Comparison of ENCODE assay signal across 8 mouse cellular contexts in genomic region chr5:122652506-122652905, GRCm38 (mm10). TPM values are rescaled to one million over a fixed set of nuclear protein-coding genes. Genes with fewer than 3 reads are reported as not detected.
A peak's percentile ranks its signal among the peaks of the same experiment; 100 is the strongest.
DNase-seq lines count a peak whose midpoint lies in the region; ATAC-seq lines count a peak whose summit lies in the region.

No protein-coding gene starts in this region.

- no peaks in the 10 kb centered on the region for H3K9me3 ChIP-seq in heart, embryonic 11.5 days (replicated peaks; ENCODE audit: control insufficient read depth, low read length)
- no peaks in the 10 kb centered on the region for H3K9me3 ChIP-seq in heart, embryonic 16.5 days (replicated peaks; ENCODE audit: control insufficient read depth, low read length)
- H3K9me3 ChIP-seq in midbrain, embryonic 12.5 days = no peaks in the 10 kb centered on the region

- H3K27ac ChIP-seq in heart, embryonic 11.5 days (ENCODE audit: low read depth, low read length) = peak overlapping the region; percentile 85
- peak overlapping the region; percentile 54; the same call in 1 of the 2 replicates for H3K27ac ChIP-seq in heart, embryonic 16.5 days (ENCODE audit: low read length)
- peak overlapping the region; percentile 82 for H3K27ac ChIP-seq in midbrain, embryonic 12.5 days (replicated peaks)

- no peak for DNase-seq in heart, adult 11 months
- DNase-seq in MEL-GATA-1-ER (ENCODE audit: extremely low read depth, low read depth) = peak; percentile 94
- no peak for DNase-seq in ovary, postnatal 10 days (ENCODE audit: low spot score)
- DNase-seq in right cerebral cortex, adult 2 months (ENCODE audit: low spot score in 2 of 2) = no peak
- no peak for DNase-seq in gastrocnemius, postnatal 10 days

- H3K9ac ChIP-seq in heart, embryonic 11.5 days (ENCODE audit: low read depth, low read length) = 0 out of 2 replicates have a peak overlapping the region, but pooled peaks have one; percentile 43
- no peak overlapping the region for H3K9ac ChIP-seq in heart, embryonic 16.5 days (ENCODE audit: low read length)
- H3K9ac ChIP-seq in midbrain, embryonic 12.5 days (replicated peaks) = no peak overlapping the region

- peaks cover 26% of the 10 kb centered on the region for H3K4me1 ChIP-seq in heart, embryonic 11.5 days (ENCODE audit: control insufficient read depth, insufficient read depth, low read length)
- peaks cover 18% of the 10 kb centered on the region for H3K4me1 ChIP-seq in heart, embryonic 16.5 days (ENCODE audit: control insufficient read depth, insufficient read depth, low read length)
- peaks cover 30% of the 10 kb centered on the region for H3K4me1 ChIP-seq in midbrain, embryonic 12.5 days

- WGBS in heart, embryonic 11.5 days (ENCODE audit: insufficient replicate concordance) = 19% methylated on average over 7 of the region's 7 CpGs
- 20% methylated on average over 7 of the region's 7 CpGs for WGBS in heart, embryonic 16.5 days
- WGBS in midbrain, embryonic 12.5 days = 65% methylated on average over 7 of the region's 7 CpGs

- H3K36me3 ChIP-seq in heart, embryonic 11.5 days (ENCODE audit: control insufficient read depth, insufficient read depth, low read length) = no peaks in the 10 kb centered on the region
- H3K36me3 ChIP-seq in heart, embryonic 16.5 days (ENCODE audit: control insufficient read depth, insufficient read depth) = no peaks in the 10 kb centered on the region
- H3K36me3 ChIP-seq in midbrain, embryonic 12.5 days = no peaks in the 10 kb centered on the region

- peak; percentile 87 for ATAC-seq in heart, embryonic 11.5 days (replicated peaks; ENCODE audit: insufficient number of reproducible peaks, low FRiP score, low TSS enrichment)
- peak; percentile 78 for ATAC-seq in heart, embryonic 16.5 days (replicated peaks; ENCODE audit: extremely low read depth, insufficient read depth, low FRiP score)
- no peak for ATAC-seq in midbrain, embryonic 12.5 days (ENCODE audit: low FRiP score, low read depth)

- H3K27me3 ChIP-seq in heart, embryonic 11.5 days (ENCODE audit: control insufficient read depth, insufficient read depth, low read length) = no peaks in the 10 kb centered on the region
- H3K27me3 ChIP-seq in heart, embryonic 16.5 days (ENCODE audit: control insufficient read depth, insufficient read depth, low read length) = no peaks in the 10 kb centered on the region
- peaks cover 12% of the 10 kb centered on the region; the same call in 1 of the 2 replicates for H3K27me3 ChIP-seq in midbrain, embryonic 12.5 days

- H3K4me2 ChIP-seq in heart, embryonic 11.5 days = peak overlapping the region; percentile 45
- H3K4me2 ChIP-seq in heart, embryonic 16.5 days (ENCODE audit: low read depth, low read length) = peak overlapping the region; percentile 31; the same call in 1 of the 2 replicates
- no peak overlapping the region for H3K4me2 ChIP-seq in midbrain, embryonic 12.5 days (replicated peaks)

- H3K4me3 ChIP-seq in heart, embryonic 11.5 days (ENCODE audit: low read depth, low read length) = 0 out of 2 replicates have a peak overlapping the region, but pooled peaks have one; percentile 3
- no peak overlapping the region for H3K4me3 ChIP-seq in heart, embryonic 16.5 days (ENCODE audit: low read length)
- no peak overlapping the region for H3K4me3 ChIP-seq in midbrain, embryonic 12.5 days

RNA-seq across cellular contexts. Expression of gene P2rx7, which starts 8.8 kb away (rescaled TPM):
- polyA plus RNA-seq in heart, embryonic 11.5 days (2014; fragmentation: Nextera tagmentation; extraction: Ambion mirVana) = 0.36 and 1.00 TPM in 2 replicates
- polyA plus RNA-seq in heart, embryonic 16.5 days (2015; fragmentation: Nextera tagmentation; extraction: Ambion mirVana) = 2.0 and 2.7 TPM in 2 replicates
- 1.5 TPM in 2 replicates for polyA plus RNA-seq in midbrain, embryonic 12.5 days (2016; fragmentation: Nextera tagmentation; extraction: Ambion mirVana)
- 1 to 10 TPM; 4.4 to 5.9 TPM for total RNA-seq in gastrocnemius, postnatal 10 days (2021)

RNA-seq across cellular contexts. Expression of gene Ift81, which starts 38.2 kb away (rescaled TPM):
- polyA plus RNA-seq in heart, embryonic 11.5 days (2014; fragmentation: Nextera tagmentation; extraction: Ambion mirVana) = 23.9 and 28.4 TPM in 2 replicates
- 30.6 and 33.1 TPM in 2 replicates for polyA plus RNA-seq in heart, embryonic 16.5 days (2015; fragmentation: Nextera tagmentation; extraction: Ambion mirVana)
- 59.8 TPM in 2 replicates for polyA plus RNA-seq in midbrain, embryonic 12.5 days (2016; fragmentation: Nextera tagmentation; extraction: Ambion mirVana)
- total RNA-seq in gastrocnemius, postnatal 10 days (2021) = 1 to 10 TPM; 7.0 to 7.9 TPM

RNA-seq across cellular contexts. Expression of gene P2rx4, which starts 54.8 kb away (rescaled TPM):
- 13.1 and 13.8 TPM in 2 replicates for polyA plus RNA-seq in heart, embryonic 11.5 days (2014; fragmentation: Nextera tagmentation; extraction: Ambion mirVana)
- polyA plus RNA-seq in heart, embryonic 16.5 days (2015; fragmentation: Nextera tagmentation; extraction: Ambion mirVana) = 21.2 and 21.7 TPM in 2 replicates
- polyA plus RNA-seq in midbrain, embryonic 12.5 days (2016; fragmentation: Nextera tagmentation; extraction: Ambion mirVana) = 9.4 and 9.8 TPM in 2 replicates
- 1 to 10 TPM; 6.2 to 9.6 TPM for total RNA-seq in gastrocnemius, postnatal 10 days (2021)
